Mouse (Mus musculus): ENCODE measurements around the gene Cnppd1.

DNA sequence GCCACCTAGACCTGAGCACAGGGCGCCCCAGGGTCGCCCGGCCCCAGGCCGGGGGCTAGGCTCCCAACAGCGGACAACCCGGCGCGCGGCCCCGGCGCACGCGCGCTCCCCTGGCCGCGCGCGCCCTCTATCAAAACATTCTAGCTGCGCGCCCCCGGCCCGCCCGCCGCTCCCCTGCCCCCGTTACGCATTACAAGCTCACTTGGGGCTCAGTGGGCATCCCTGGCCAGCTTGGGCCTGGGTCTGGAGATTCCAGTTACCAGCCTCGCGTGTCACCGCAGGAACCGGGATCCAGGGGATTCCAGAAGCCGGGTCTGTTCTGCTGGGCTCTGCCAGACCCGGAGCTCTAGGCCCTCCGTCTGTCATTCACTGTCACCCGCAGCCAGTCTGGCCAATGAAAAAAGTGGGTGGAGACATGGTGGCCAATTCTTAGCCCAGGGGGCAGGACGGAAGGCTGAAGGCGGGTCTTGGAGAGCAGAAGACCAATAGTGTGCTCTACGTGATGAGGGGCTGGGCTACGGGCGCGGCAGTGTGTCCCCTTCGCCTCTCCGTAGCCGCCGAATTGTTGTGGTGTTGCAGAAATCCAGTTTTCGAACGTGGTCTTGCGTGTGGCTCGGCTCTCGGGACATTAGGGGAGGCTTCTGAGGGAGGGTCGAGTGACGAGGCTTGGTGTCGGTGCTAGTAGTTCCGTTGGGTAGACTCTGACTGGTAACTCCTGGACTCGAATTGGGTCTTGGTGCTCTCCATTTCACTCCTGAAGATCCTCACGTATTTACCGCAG, 49.3 kb upstream of the Cnppd1 start, which contains the start of the genes Ankzf1 and Atg9a:
- TF ChIP-seq CTCF (IDR thresholded peaks at IDR 0.05; ENCODE audit: borderline replicate concordance, insufficient read depth, low read depth, low read length) = no peak
- peak; percentile 88 for TF ChIP-seq POLR2A (IDR thresholded peaks at IDR 0.05; ENCODE audit: borderline replicate concordance, insufficient read depth, low read length)
